Mouse (Mus musculus) forebrain, embryonic 12.5 days (tissue): Measurements from ENCODE around the gene Cse1l. TPM values are rescaled to one million over a fixed set of nuclear protein-coding genes. Genes with fewer than 3 reads are reported as not detected.

ENCODE experiments used
- ATAC-seq: fragments of 200-750 bp; cut with Nextera tagmentation; 2 replicates; pipeline ENCODE4 v1.8.0; 2017; ENCODE audit warnings: moderate TSS enrichment; ENCODE audit not compliant: low FRiP score
- H3K27ac ChIP-seq: fragments of 300-500 bp; sonication (generic); 2 replicates; pipeline ENCODE4 v1.5.1; 2016; ENCODE audit warnings: mild to moderate bottlenecking
- H3K27me3 ChIP-seq: fragments of 300-500 bp; sonication (generic); 2 replicates; pipeline ENCODE4 v1.6.1; 2016; ENCODE audit warnings: mild to moderate bottlenecking
- H3K36me3 ChIP-seq: fragments of 300-500 bp; sonication (generic); replicated peaks from 2 replicates; pipeline ENCODE4 v1.6.1; 2016; ENCODE audit warnings: mild to moderate bottlenecking
- H3K4me1 ChIP-seq: fragments of 300-500 bp; sonication (generic); 2 replicates; pipeline ENCODE4 v1.6.1; 2016
- H3K4me2 ChIP-seq: fragments of 300-500 bp; sonication (generic); 2 replicates; pipeline ENCODE4 v1.6.1; 2016; ENCODE audit warnings: mild to moderate bottlenecking, moderate library complexity
- H3K4me3 ChIP-seq: fragments of 300-500 bp; sonication (generic); replicated peaks from 2 replicates; pipeline ENCODE4 v1.5.1; 2016; ENCODE audit warnings: mild to moderate bottlenecking
- H3K9ac ChIP-seq: fragments of 300-500 bp; sonication (generic); 2 replicates; pipeline ENCODE4 v1.6.1; 2016; ENCODE audit warnings: mild to moderate bottlenecking
- H3K9me3 ChIP-seq: fragments of 300-500 bp; sonication (generic); 2 replicates; pipeline ENCODE4 v1.6.1; 2016
- WGBS: fragments of 180-500 bp; shearing (Covaris S2); methylation state at CpG from one replicate; pipeline ENCODE4 v1.1.7; 2016; 5-methylcytosine and 5-hydroxymethylcytosine counted together
- polyA plus RNA-seq: library from polyadenylated mRNA; unstranded; fragments of >200 nt; fragmentation: Nextera tagmentation; extraction: Ambion mirVana; gene quantifications from 2 replicates; pipeline ENCODE4 v1.2.1, GENCODE M21; 2016

Cse1l gene
- 173 and 188 TPM in 2 replicates for polyA plus RNA-seq

- ATAC-seq = peak; percentile 97
- peaks cover 9% of the 10 kb centered on the region for H3K36me3 ChIP-seq
- peak within 1 kb of the TSS; percentile 86 for H3K4me3 ChIP-seq
- peak within 1 kb of the TSS; percentile 99 for H3K27ac ChIP-seq
- no peaks in the 10 kb centered on the region for H3K27me3 ChIP-seq
- peaks cover 15% of the 10 kb centered on the region for H3K4me1 ChIP-seq
- H3K4me2 ChIP-seq = peak within 1 kb of the TSS; percentile 96
- peak within 1 kb of the TSS; percentile 84 for H3K9ac ChIP-seq
- WGBS = under 1% methylated on average over 80 of the region's 80 CpGs
- H3K9me3 ChIP-seq = no peaks in the 10 kb centered on the region
These were observed at the start of gene Cse1l for GRCm38 (mm10) chr2:166905711-166906522. Cse1l (plus strand) TSS chr2:166906040.

- no peaks in the 10 kb centered on the region for H3K9me3 ChIP-seq
- H3K36me3 ChIP-seq = peaks cover 57% of the 10 kb centered on the region
- WGBS = 96% methylated on average over 6 of the region's 6 CpGs
- H3K4me3 ChIP-seq = no peak overlapping the region
- H3K27ac ChIP-seq = no peak overlapping the region
- H3K4me2 ChIP-seq = no peak overlapping the region
- H3K4me1 ChIP-seq = no peaks in the 10 kb centered on the region
- no peak overlapping the region for H3K9ac ChIP-seq
- ATAC-seq = no peak
- no peaks in the 10 kb centered on the region for H3K27me3 ChIP-seq
These were observed 49.5 kb upstream of the Cse1l start for GRCm38 (mm10) chr2:166856366-166856765.

DNA sequence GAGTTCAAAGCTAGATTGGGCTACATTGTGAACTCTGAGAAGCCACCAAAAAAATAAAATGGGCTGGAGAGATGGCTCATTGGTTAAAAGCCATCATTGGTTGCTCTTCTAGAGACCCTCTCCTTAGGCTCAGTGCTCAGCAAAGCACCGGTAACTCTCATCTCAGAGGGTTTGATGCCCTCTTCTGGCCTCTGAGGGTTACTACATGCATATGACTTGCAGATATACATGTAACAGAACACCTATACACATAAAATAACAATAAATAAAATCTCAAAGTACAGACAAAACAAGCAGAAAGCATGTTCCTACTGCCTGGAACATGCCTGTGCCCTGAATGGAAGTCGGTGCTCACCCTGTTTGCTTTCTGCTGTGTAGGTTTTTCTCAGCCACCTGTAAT is 48.7 kb upstream of the Cse1l start:
- Histone ChIP-seq H3K9ac (no peak overlapping the region), H3K4me3 (no peak overlapping the region), H3K27me3 (no peaks in the 10 kb centered on the region), H3K4me2 (no peak overlapping the region), H3K9me3 (no peaks in the 10 kb centered on the region), H3K27ac (no peak overlapping the region), H3K4me1 (no peaks in the 10 kb centered on the region), H3K36me3 (peaks cover 59% of the 10 kb centered on the region)
- ATAC-seq = no peak
- WGBS = 86% methylated on average over 2 of the region's 2 CpGs

DNA sequence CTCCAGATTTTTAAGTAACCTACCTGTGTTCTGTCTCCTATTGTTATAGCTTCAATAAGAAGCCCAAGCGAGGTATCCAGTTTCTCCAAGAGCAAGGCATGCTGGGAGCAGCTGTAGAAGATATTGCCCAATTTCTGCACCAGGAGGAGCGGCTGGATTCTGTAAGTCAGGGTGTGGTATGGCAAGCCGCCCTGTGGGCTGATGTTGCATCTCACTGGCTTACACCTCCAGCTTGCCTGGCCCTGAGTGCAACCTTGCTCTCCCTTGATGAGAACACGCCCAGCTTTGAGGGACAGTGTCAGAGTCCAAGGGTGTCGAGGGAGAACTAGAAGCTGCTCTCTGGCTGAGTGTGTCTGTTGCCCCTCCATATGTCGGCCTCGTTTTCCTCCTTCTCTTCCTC is 46.6 kb upstream of the Cse1l start:
- Histone ChIP-seq H3K4me3 (no peak overlapping the region), H3K4me1 (no peaks in the 10 kb centered on the region), H3K27ac (no peak overlapping the region), H3K9me3 (no peaks in the 10 kb centered on the region), H3K27me3 (no peaks in the 10 kb centered on the region), H3K4me2 (no peak overlapping the region), H3K36me3 (peaks cover 47% of the 10 kb centered on the region), H3K9ac (no peak overlapping the region)
- 85% methylated on average over 7 of the region's 7 CpGs for WGBS
- ATAC-seq = no peak

GRCm38 (mm10) chr2:166862505-166862904 is 43.3 kb upstream of the Cse1l start:
- no peaks in the 10 kb centered on the region for H3K27me3 ChIP-seq
- WGBS = 72% methylated on average over 3 of the region's 3 CpGs

GRCm38 (mm10) chr2:166865476-166865875 is 40.4 kb upstream of the Cse1l start:
- Histone ChIP-seq H3K4me1 (no peaks in the 10 kb centered on the region), H3K27me3 (no peaks in the 10 kb centered on the region), H3K4me2 (no peak overlapping the region), H3K4me3 (no peak overlapping the region), H3K27ac (no peak overlapping the region), H3K9me3 (no peaks in the 10 kb centered on the region), H3K36me3 (peaks cover 70% of the 10 kb centered on the region), H3K9ac (no peak overlapping the region)
- no peak for ATAC-seq
- WGBS = 95% methylated on average over 10 of the region's 10 CpGs

More at GRCm38 (mm10) chr2:166862505-166862904, 43.3 kb upstream of the Cse1l start:
- ATAC-seq = no peak
- Histone ChIP-seq H3K4me1 (no peaks in the 10 kb centered on the region), H3K36me3 (peaks cover 63% of the 10 kb centered on the region), H3K4me2 (no peak overlapping the region), H3K9me3 (no peaks in the 10 kb centered on the region), H3K9ac (no peak overlapping the region), H3K4me3 (no peak overlapping the region), H3K27ac (no peak overlapping the region)

GRCm38 (mm10) chr2:166870271-166870865 is 35.5 kb upstream of the Cse1l start:
- Histone ChIP-seq H3K27me3 (no peaks in the 10 kb centered on the region), H3K4me3 (no peak overlapping the region), H3K36me3 (peaks cover 70% of the 10 kb centered on the region), H3K4me2 (no peak overlapping the region), H3K27ac (no peak overlapping the region), H3K4me1 (no peaks in the 10 kb centered on the region), H3K9ac (no peak overlapping the region), H3K9me3 (no peaks in the 10 kb centered on the region)
- 96% methylated on average over 20 of the region's 20 CpGs for WGBS
- no peak for ATAC-seq

- Histone ChIP-seq H3K27me3 (no peaks in the 10 kb centered on the region), H3K4me2 (no peak overlapping the region), H3K4me3 (no peak overlapping the region), H3K9ac (no peak overlapping the region), H3K27ac (no peak overlapping the region), H3K36me3 (peaks cover 64% of the 10 kb centered on the region), H3K9me3 (no peaks in the 10 kb centered on the region), H3K4me1 (no peaks in the 10 kb centered on the region)
- 95% methylated on average over 10 of the region's 10 CpGs for WGBS
- no peak for ATAC-seq
These were observed 34.9 kb upstream of the Cse1l start for GRCm38 (mm10) chr2:166870899-166871298.

- Histone ChIP-seq H3K9me3 (no peaks in the 10 kb centered on the region), H3K4me3 (no peak overlapping the region), H3K4me2 (no peak overlapping the region), H3K27me3 (no peaks in the 10 kb centered on the region), H3K36me3 (peaks cover 46% of the 10 kb centered on the region), H3K27ac (no peak overlapping the region), H3K9ac (no peak overlapping the region), H3K4me1 (no peaks in the 10 kb centered on the region)
- 79% methylated on average over 10 of the region's 10 CpGs for WGBS
- no peak for ATAC-seq
These were observed 31.1 kb upstream of the Cse1l start for GRCm38 (mm10) chr2:166874675-166875280.

DNA sequence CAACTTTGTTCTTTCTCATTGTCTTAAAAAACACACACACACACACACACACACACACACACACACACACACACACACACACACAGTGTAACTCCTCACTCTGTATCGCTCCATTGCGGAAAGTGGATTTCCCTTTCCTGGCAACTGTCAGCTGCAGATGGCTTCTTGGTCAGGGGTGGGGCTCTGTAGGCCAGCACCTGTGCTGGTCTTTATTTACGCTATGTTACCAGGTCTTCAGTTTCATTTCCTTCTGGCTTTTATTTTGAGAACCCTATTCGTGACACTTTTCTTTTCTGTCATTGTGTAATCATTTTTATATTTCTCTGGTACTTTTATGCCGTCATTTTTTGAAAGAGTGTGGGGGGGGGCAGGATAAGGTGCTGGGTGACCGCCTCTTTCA is 30.3 kb upstream of the Cse1l start:
- Histone ChIP-seq H3K27me3 (no peaks in the 10 kb centered on the region), H3K4me2 (no peak overlapping the region), H3K4me1 (no peaks in the 10 kb centered on the region), H3K36me3 (peaks cover 41% of the 10 kb centered on the region), H3K9me3 (no peaks in the 10 kb centered on the region), H3K9ac (no peak overlapping the region), H3K27ac (no peak overlapping the region), H3K4me3 (no peak overlapping the region)
- 97% methylated on average over 6 of the region's 6 CpGs for WGBS
- ATAC-seq = no peak

DNA sequence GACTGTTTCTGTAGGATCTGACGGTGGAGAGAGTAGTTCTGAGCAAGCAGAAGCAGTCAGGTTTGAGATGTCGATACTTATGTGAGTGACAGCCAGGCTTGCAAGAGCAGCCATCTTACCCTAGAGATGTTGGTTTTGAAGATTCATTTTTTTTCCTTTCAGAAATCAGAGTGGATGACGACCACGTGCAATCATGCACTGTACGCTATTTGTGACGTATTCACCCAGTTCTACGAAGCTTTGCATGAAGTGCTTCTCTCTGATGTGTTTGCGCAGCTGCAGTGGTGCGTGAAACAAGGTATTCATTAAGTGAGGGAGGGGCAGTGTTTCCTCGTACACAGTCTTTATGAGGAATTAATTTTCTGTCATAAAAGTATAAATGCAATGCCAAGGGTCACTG is 29.5 kb upstream of the Cse1l start:
- no peaks in the 10 kb centered on the region for H3K27me3 ChIP-seq
- no peak for ATAC-seq
- H3K36me3 ChIP-seq = peaks cover 38% of the 10 kb centered on the region
- WGBS = 89% methylated on average over 10 of the region's 10 CpGs
- no peak overlapping the region for H3K4me2 ChIP-seq
- no peaks in the 10 kb centered on the region for H3K9me3 ChIP-seq
- no peak overlapping the region for H3K27ac ChIP-seq
- H3K4me1 ChIP-seq = no peaks in the 10 kb centered on the region
- no peak overlapping the region for H3K4me3 ChIP-seq
- no peak overlapping the region for H3K9ac ChIP-seq

GRCm38 (mm10) chr2:166885066-166885465 is 20.8 kb upstream of the Cse1l start:
- Histone ChIP-seq H3K27me3 (no peaks in the 10 kb centered on the region), H3K36me3 (peaks cover 7% of the 10 kb centered on the region), H3K4me2 (no peak overlapping the region), H3K9me3 (no peaks in the 10 kb centered on the region), H3K9ac (no peak overlapping the region), H3K4me3 (no peak overlapping the region), H3K27ac (no peak overlapping the region), H3K4me1 (peaks cover 5% of the 10 kb centered on the region; the same call in 1 of the 2 replicates)
- WGBS = 86% methylated on average over 7 of the region's 7 CpGs
- no peak for ATAC-seq
